Mouse (Mus musculus): ENCODE data around the gene 4930563M21Rik. TPM values are rescaled to one million over a fixed set of nuclear protein-coding genes. Genes with fewer than 3 reads are reported as not detected.
"Not testable (repeated sequence)": the region's sequence is repeated elsewhere in the genome, so short reads cannot be mapped to it uniquely, and the experiment has no call there.

4930563M21Rik gene
- not detected for total RNA-seq (2021)
- long read RNA-seq, experiment 1 = 0 reads
- long read RNA-seq, experiment 2 = 0 reads

- intact Hi-C loops (cut with DNase I; ENCODE audit: low total_unique reads) = no loop called here
- DNase-seq = no peak
These were observed at the start of gene 4930563M21Rik for GRCm38 (mm10) chr9:56010450-56010849. Gene 4930563M21Rik, minus strand, starts transcription at chr9:56010550.

DNA sequence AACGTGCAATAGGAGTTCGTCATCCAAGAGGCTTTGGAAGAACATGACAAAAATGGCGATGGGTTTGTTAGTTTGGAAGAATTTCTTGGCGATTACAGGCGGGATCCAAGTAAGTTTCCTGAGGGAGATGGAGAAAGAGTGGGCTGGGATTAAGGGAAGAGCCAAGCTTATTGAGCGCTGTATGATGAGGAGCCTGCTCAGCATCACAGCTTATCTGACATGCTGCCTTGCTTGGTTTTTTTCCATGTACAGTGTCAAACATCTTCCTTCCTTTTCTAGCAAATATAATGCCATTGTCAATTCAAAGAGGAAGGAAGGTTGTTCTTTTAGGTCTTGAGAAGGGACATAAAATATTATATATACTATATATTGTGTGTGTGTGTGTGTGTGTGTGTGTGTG lies 45.8 kb upstream of the 4930563M21Rik start:
- no peak for DNase-seq
- intact Hi-C loops (cut with DNase I; ENCODE audit: low total_unique reads) = no loop called here

DNA sequence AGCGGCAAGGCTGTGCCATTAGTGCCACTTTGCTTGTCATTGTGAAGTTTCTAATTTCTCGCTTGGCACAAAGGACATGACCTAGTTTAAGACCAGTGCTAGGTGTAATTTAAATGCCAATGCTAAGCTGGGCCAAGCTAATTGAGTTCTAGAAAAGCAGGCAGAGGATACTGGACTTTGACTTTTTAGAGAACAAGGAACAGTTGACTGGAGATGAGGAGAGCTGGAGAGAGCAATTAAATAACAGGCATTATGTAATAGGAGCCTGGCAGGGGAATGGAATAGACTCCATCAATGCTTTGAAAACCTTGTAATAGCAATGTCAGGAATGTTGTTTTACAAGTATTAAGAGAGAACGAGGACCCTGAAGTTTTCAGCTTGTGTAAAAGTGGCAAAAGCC lies 43.4 kb upstream of the 4930563M21Rik start:
- DNase-seq = no peak
- intact Hi-C loops (cut with DNase I; ENCODE audit: low total_unique reads) = no loop called here

- intact Hi-C loops (cut with DNase I; ENCODE audit: low total_unique reads) = no loop called here
These were observed 31.9 kb upstream of the 4930563M21Rik start for GRCm38 (mm10) chr9:56042181-56042621.

DNA sequence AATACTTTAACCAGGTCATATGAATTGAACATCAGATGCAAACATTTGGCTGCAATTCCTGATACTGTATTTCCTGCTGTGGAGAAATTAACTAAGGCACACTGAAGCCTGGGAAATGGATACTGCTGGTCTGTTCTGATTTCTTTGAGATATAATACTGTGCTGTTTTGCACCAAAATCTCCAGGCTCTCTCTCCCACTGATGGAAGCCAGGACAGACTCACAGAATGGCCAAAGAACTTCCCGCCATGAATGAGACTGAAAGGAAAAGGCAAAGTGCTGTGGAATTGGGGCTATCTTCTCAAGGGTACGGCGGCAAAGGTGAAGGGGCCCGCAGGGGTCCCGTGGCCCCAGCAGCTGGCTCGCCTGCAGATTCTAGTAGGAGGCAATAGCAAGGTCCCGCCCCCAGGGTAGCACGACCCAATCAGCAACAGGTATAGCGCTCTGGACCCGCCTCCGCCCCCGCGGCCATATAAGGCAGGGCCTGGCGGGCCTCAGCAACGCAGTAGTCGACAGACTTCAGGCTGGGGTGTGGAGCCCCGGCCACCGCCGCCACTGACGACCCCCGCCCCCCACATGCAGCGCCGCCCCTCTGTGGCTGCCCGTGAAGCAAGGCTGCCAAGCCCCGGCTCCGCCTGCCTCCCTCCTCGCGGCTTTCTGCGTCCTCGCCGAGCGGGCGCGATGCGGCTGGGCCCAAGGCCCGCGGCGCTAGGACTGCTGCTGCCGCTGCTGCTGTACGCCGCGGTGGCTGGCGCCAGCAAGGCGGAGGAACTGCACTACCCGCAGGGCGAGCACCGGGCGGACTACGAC lies 31.2 kb upstream of the 4930563M21Rik start, which contains the start of gene Rcn2:
Rcn2 (plus strand) TSS at position 474 of the 809 bp plus-strand sequence.
- intact Hi-C loops (cut with DNase I; ENCODE audit: low total_unique reads) = no loop called here

More at GRCm38 (mm10) chr9:56042181-56042621, 31.9 kb upstream of the 4930563M21Rik start:
- no peak for DNase-seq

DNA sequence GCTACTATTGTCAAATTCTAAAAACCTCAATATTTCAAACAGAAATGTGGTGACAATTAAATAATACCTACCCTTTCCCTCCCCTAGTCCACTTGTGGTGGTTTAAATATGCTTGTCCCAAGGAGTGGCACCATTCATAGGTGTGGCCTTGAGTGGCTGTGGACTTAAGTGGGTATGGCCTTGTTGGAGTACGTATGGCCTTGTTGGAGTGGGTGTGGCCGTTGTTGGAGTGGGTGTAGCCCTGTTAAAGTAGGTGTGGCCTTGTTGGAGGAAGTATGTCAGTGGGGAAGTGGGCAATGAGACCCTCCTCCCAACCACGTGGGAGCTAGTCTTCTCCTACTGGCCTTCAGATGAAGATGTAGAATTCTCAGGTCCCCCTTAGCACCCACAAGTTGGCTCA lies 21.9 kb upstream of the 4930563M21Rik start:
- no peak for DNase-seq
- intact Hi-C loops (cut with DNase I; ENCODE audit: low total_unique reads) = no loop called here

More for the DNA sequence above, 31.2 kb upstream of the 4930563M21Rik start, which contains the start of gene Rcn2:
- peak; percentile 93 for DNase-seq

- no peak for DNase-seq
- intact Hi-C loops (cut with DNase I; ENCODE audit: low total_unique reads) = no loop called here
These were observed 16.9 kb upstream of the 4930563M21Rik start for GRCm38 (mm10) chr9:56027292-56027691.

DNA sequence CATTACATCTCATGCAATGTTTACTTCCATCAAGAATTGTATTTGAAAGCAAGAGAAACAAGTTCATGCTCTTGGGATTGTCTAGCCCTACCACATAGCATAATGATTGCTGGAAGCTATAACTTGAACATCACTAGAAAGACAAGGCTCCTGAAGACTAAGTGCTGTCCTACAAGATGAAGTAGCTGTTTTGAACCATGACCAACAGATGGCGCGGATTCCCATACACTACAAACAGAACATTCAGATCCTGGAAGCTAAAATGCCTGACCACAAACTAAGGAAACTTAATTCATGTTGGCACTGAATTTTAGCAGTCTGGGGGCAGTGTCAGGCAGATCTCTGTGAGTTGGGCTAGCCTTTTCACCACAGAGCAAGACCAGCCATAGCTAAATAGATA lies 14.4 kb upstream of the 4930563M21Rik start:
- intact Hi-C loops (cut with DNase I; ENCODE audit: low total_unique reads) = no loop called here
- DNase-seq = no peak

DNA sequence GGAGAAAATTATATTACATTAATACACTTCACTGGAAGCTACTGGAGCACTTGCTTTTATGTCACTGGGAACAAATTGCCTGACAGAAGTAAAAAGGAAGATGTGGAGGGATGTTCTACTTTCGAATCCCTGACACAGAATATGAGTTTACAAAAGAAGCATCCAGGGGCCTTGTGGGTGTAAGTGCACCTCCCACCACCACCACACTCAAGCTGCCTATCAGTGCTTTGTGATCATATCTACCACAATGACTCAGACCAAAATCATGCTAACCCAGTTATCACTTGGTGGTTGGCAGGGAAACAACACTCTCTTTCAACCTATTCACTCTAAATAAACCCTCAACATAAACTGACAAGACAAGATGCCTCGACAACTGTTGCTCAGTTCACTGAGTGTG lies 5.7 kb downstream of the 4930563M21Rik start:
- DNase-seq; intact Hi-C loops (cut with DNase I; ENCODE audit: low total_unique reads): not testable (repeated sequence)

DNA sequence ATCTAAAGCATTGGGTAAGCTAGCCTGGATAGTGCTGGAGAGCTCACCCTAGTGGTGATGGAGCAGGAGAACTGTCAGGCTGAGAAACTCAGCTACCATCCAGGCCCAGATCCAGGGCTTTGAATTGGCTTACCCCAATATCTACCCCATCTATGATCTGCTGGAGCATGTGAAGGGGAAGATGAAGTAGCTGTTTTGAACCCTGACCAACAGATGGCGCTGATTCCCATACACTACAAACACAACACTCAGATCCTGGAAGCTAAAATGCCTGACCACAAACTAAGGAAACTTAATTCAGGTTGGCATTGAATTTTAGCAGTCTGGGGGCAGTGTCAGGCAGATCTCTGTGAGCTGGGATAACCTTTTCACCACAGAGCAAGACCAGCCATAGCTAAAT lies 63.5 kb downstream of the 4930563M21Rik start:
- peak; percentile 10 for DNase-seq
- intact Hi-C loops (cut with DNase I; ENCODE audit: low total_unique reads) = no loop called here

DNA sequence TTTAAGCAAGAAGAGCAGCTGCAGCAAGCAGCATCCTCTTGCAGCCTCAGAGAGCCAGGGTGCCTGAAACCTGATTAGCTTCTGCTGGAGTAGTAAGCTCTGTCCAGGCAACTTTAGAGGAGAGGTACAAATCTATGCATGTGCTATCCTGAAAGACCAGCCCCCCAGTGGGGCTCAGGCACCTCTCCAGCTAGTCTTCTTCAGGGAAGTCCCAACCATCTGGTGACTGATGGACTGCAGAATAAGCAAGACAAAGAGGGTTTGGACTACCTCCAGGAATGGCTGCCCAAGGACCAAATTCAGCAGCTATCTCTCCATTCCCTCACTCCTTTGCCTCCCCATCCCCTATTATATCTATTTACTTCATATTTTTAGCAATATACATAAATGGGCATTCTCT lies 69.0 kb downstream of the 4930563M21Rik start:
- no peak for DNase-seq

GRCm38 (mm10) chr9:55938618-55938985 lies 71.7 kb downstream of the 4930563M21Rik start:
- no peak for DNase-seq
- intact Hi-C loops (cut with DNase I; ENCODE audit: low total_unique reads) = no loop called here

More for the DNA sequence above, 69.0 kb downstream of the 4930563M21Rik start:
- intact Hi-C loops (cut with DNase I; ENCODE audit: low total_unique reads) = no loop called here

- intact Hi-C loops (cut with DNase I; ENCODE audit: low total_unique reads) = no loop called here
- peak; percentile 89 for DNase-seq
These were observed 72.4 kb downstream of the 4930563M21Rik start, which contains the start of gene Scaper for GRCm38 (mm10) chr9:55937664-55938617. Gene Scaper, minus strand, starts transcription at chr9:55938119.

DNA sequence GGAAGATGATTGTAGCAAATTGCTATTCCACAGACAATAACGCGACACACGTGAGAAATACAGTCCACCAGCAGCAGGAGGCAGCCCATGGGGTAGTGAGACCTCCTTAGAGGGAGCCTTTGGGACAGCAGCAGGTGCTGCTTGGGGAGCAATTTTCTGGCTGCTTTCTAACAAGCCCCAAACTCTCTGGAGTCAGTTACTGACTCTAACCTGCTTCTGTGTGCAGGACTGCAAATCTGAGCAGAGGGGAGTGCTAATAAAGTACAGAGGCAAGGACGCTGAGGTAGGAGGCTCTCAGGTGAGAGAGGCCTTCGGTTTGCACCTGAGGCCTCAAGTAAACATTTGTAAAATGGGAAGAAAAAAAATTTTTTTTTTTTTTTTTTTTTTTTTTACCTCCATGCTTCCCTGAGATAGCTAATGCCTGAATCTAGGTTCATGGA lies 73.1 kb downstream of the 4930563M21Rik start:
- intact Hi-C loops (cut with DNase I; ENCODE audit: low total_unique reads) = no loop called here
- no peak for DNase-seq

GRCm38 (mm10) chr9:55932482-55932881 lies 77.9 kb downstream of the 4930563M21Rik start:
- intact Hi-C loops (cut with DNase I; ENCODE audit: low total_unique reads) = no loop called here
- DNase-seq = no peak

DNA sequence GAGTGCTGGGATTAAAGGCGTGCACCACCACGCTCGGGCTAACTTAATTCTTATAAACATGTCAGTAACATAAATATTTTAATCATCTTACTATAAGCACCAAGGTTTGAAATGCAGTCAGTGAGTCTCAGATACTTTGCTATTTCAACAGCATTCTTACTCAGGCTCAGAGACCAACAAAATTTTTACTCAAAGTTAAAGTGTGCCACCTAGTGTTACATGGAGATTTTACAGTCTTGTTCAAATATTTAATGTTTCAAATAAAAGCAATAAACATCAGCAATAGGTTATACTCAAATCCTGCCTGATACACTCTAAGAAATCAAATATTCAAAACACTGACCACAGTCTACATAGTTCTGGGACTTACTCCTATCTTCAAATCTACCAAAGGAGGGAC lies 91.8 kb downstream of the 4930563M21Rik start:
- DNase-seq = no peak
- intact Hi-C loops (cut with DNase I; ENCODE audit: low total_unique reads) = loop anchor here (5.0 kb wide), 1 partner anchor 491 kb away; no protein-coding TSS in a partner anchor

DNA sequence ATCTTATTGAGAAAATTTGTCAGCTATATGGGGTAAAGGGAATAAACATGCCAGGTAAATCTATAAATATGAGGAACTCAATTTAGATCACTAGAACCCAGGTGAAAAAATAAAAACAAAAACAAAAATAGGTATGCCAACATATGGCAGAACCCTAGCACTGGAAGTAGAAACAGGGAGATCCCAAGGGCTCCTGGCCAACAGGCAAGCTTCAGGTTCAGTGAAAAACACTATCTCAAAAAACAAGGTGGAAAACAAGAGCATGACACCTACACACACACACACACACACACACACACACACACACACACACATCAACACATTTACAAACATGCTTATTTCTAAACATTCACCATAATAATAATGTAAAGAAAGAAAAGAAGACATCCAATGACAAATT lies 93.6 kb downstream of the 4930563M21Rik start:
- intact Hi-C loops (cut with DNase I; ENCODE audit: low total_unique reads) = loop anchor here (5.0 kb wide), 1 partner anchor 489 kb away; no protein-coding TSS in a partner anchor
- DNase-seq = no peak

All from gastrocnemius, postnatal 14 days (tissue).